Comparison of ENCODE assay signal across 12 mouse cellular contexts in the genomic region with DNA sequence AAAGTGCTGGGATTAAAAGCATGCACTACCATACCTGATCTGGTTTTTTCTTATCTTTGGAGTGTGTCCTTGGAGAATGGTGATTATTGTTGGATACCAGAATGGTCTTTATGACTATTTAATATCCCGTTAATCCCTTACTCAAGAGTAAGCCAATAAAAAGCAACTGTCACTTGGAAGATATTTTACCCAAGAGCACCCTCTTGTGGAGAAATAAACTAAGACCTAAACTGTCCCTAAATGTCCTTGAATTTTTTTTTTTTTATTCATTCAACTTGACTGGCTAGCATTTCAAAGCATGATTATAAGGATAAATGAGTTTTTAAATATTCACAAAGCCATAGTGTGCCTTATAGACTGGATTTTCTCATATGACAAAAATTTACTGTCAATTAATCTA. TPM values are rescaled to one million over a fixed set of nuclear protein-coding genes. Genes with fewer than 3 reads are reported as not detected.
DNase-seq lines count a peak whose midpoint lies in the region; ATAC-seq and TF ChIP-seq lines count a peak whose summit lies in the region.
"Had no signal": no experiment of that assay in that cellular context is flagged by ENCODE, and none has a peak within 500 bp of the region (broad histone marks: within the 10 kb centered on the region; RNA-seq: fewer than 3 reads in every experiment).

No protein-coding gene starts in this region.

- WGBS in forebrain, embryonic 14.5 days = 64% methylated on average over 1 of the region's 1 CpGs
- WGBS in forebrain, embryonic 11.5 days = 78% methylated on average over 1 of the region's 1 CpGs
- WGBS in liver, postnatal 0 days (ENCODE audit: insufficient replicate concordance) = 78% methylated on average over 1 of the region's 1 CpGs
- WGBS in liver, embryonic 12.5 days (ENCODE audit: insufficient replicate concordance) = 84% methylated on average over 1 of the region's 1 CpGs

- TF ChIP-seq CTCF in liver, postnatal 0 days (IDR thresholded peaks at IDR 0.05; ENCODE audit: low read depth) = peak; percentile 53

- ATAC-seq in forebrain, embryonic 14.5 days = no peak
- no peak for ATAC-seq in forebrain, embryonic 11.5 days (replicated peaks; ENCODE audit: low FRiP score)
- no peak for ATAC-seq in liver, postnatal 0 days
- no peak for ATAC-seq in liver, embryonic 12.5 days
- no peak; the same call in 1 of the 2 replicates for ATAC-seq in erythroblast, adult 5-6 weeks (replicated peaks; ENCODE audit: low FRiP score, poor library complexity, severe bottlenecking)

- DNase-seq in forebrain, embryonic 14.5 days (ENCODE audit: low spot score) = peak; percentile 74
- no peak for DNase-seq in forebrain, embryonic 11.5 days (ENCODE audit: low spot score)
- DNase-seq in liver, postnatal 0 days = no peak
- DNase-seq in c-Kit-positive CD71-negative TER-119-negative erythroid progenitor cells, embryonic 14.5 days (ENCODE audit: low read depth) = peak; percentile 28
- peak; percentile 77 for DNase-seq in retina, embryonic 14.5 days (ENCODE audit: low spot score)
- no peak for DNase-seq in testis, postnatal 10 days (ENCODE audit: low spot score)

- H3K9ac ChIP-seq in forebrain, embryonic 14.5 days (ENCODE audit: low read length) = no peak overlapping the region
- H3K9ac ChIP-seq in forebrain, embryonic 11.5 days (ENCODE audit: low read length) = no peak overlapping the region
- no peak overlapping the region for H3K9ac ChIP-seq in liver, postnatal 0 days (replicated peaks)
- H3K9ac ChIP-seq in liver, embryonic 12.5 days = no peak overlapping the region
- H3K9ac ChIP-seq: embryonic facial prominence, embryonic 12.5 days; heart, embryonic 15.5 days; limb, embryonic 15.5 days had no signal

- H3K27ac ChIP-seq in forebrain, embryonic 14.5 days (ENCODE audit: low read depth, low read length) = no peak overlapping the region
- no peak overlapping the region for H3K27ac ChIP-seq in forebrain, embryonic 11.5 days (ENCODE audit: low read depth, low read length)
- H3K27ac ChIP-seq in liver, postnatal 0 days (ENCODE audit: low read depth) = no peak overlapping the region
- no peak overlapping the region for H3K27ac ChIP-seq in liver, embryonic 12.5 days
- H3K27ac ChIP-seq: embryonic facial prominence, embryonic 12.5 days; heart, embryonic 15.5 days; limb, embryonic 15.5 days had no signal

- H3K4me3 ChIP-seq in forebrain, embryonic 14.5 days (ENCODE audit: low read depth, low read length) = no peak overlapping the region
- no peak overlapping the region for H3K4me3 ChIP-seq in forebrain, embryonic 11.5 days (ENCODE audit: low read depth, low read length)
- H3K4me3 ChIP-seq in liver, postnatal 0 days (ENCODE audit: low read depth, low read length) = no peak overlapping the region
- H3K4me3 ChIP-seq in liver, embryonic 12.5 days = no peak overlapping the region
- H3K4me3 ChIP-seq: embryonic facial prominence, embryonic 12.5 days; heart, embryonic 15.5 days; limb, embryonic 15.5 days had no signal

- no peaks in the 10 kb centered on the region for H3K27me3 ChIP-seq in forebrain, embryonic 14.5 days (replicated peaks; ENCODE audit: control insufficient read depth, insufficient read depth, low read length)
- H3K27me3 ChIP-seq in forebrain, embryonic 11.5 days (ENCODE audit: control insufficient read depth, insufficient read depth, low read length) = no peaks in the 10 kb centered on the region
- no peaks in the 10 kb centered on the region for H3K27me3 ChIP-seq in liver, postnatal 0 days (ENCODE audit: insufficient read depth, low read length)
- H3K27me3 ChIP-seq in liver, embryonic 12.5 days (replicated peaks) = no peaks in the 10 kb centered on the region
- H3K27me3 ChIP-seq: embryonic facial prominence, embryonic 12.5 days; heart, embryonic 15.5 days; limb, embryonic 15.5 days had no signal

- no peaks in the 10 kb centered on the region for H3K4me1 ChIP-seq in forebrain, embryonic 14.5 days (ENCODE audit: control insufficient read depth, insufficient read depth, low read length)
- no peaks in the 10 kb centered on the region for H3K4me1 ChIP-seq in forebrain, embryonic 11.5 days (replicated peaks; ENCODE audit: control insufficient read depth, insufficient read depth, low read length)
- no peaks in the 10 kb centered on the region for H3K4me1 ChIP-seq in liver, postnatal 0 days (ENCODE audit: insufficient read depth)
- no peaks in the 10 kb centered on the region for H3K4me1 ChIP-seq in liver, embryonic 12.5 days
- H3K4me1 ChIP-seq: embryonic facial prominence, embryonic 12.5 days; heart, embryonic 15.5 days; limb, embryonic 15.5 days had no signal

- no peak for TF ChIP-seq EP300 in liver, postnatal 0 days (IDR thresholded peaks at IDR 0.05; ENCODE audit: low read depth)

- H3K9me3 ChIP-seq in forebrain, embryonic 14.5 days (replicated peaks; ENCODE audit: control insufficient read depth, low read length) = no peaks in the 10 kb centered on the region
- no peaks in the 10 kb centered on the region for H3K9me3 ChIP-seq in forebrain, embryonic 11.5 days (ENCODE audit: control insufficient read depth, low read length)
- no peaks in the 10 kb centered on the region for H3K9me3 ChIP-seq in liver, postnatal 0 days (ENCODE audit: low read length)
- H3K9me3 ChIP-seq in liver, embryonic 12.5 days (replicated peaks) = no peaks in the 10 kb centered on the region
- H3K9me3 ChIP-seq: embryonic facial prominence, embryonic 12.5 days; heart, embryonic 15.5 days; limb, embryonic 15.5 days had no signal

- no peak overlapping the region for H3K4me2 ChIP-seq in forebrain, embryonic 14.5 days (ENCODE audit: low read length)
- no peak overlapping the region for H3K4me2 ChIP-seq in forebrain, embryonic 11.5 days (ENCODE audit: low read depth, low read length, severe bottlenecking)
- H3K4me2 ChIP-seq in liver, postnatal 0 days (ENCODE audit: low read depth, low read length) = no peak overlapping the region
- H3K4me2 ChIP-seq in liver, embryonic 12.5 days = no peak overlapping the region
- H3K4me2 ChIP-seq: embryonic facial prominence, embryonic 12.5 days; heart, embryonic 15.5 days; limb, embryonic 15.5 days had no signal

- H3K36me3 ChIP-seq in forebrain, embryonic 14.5 days (ENCODE audit: control insufficient read depth, insufficient read depth, low read length) = peaks cover 27% of the 10 kb centered on the region
- no peaks in the 10 kb centered on the region; the same call in 1 of the 2 replicates for H3K36me3 ChIP-seq in forebrain, embryonic 11.5 days (ENCODE audit: control insufficient read depth, insufficient read depth, low read length)
- H3K36me3 ChIP-seq in liver, postnatal 0 days (replicated peaks; ENCODE audit: insufficient read depth, low read length) = peaks cover 40% of the 10 kb centered on the region
- H3K36me3 ChIP-seq in liver, embryonic 12.5 days = peaks cover 71% of the 10 kb centered on the region

RNA-seq across cellular contexts. Expression of a gene that starts 38.0 kb away (rescaled TPM):
- polyA plus RNA-seq in forebrain, embryonic 14.5 days (2014; fragmentation: Nextera tagmentation; extraction: Ambion mirVana) = 14.4 and 20.3 TPM in 2 replicates
- 16.7 and 16.9 TPM in 2 replicates for polyA plus RNA-seq in forebrain, embryonic 11.5 days (2014; fragmentation: Nextera tagmentation; extraction: Ambion mirVana)
- 8.1 and 12.0 TPM in 2 replicates for polyA plus RNA-seq in liver, postnatal 0 days (2015; fragmentation: Nextera tagmentation; extraction: Ambion mirVana)
- 12.0 and 12.8 TPM in 2 replicates for polyA plus RNA-seq in liver, embryonic 12.5 days (2016; fragmentation: Nextera tagmentation; extraction: Ambion mirVana)
- total RNA-seq in erythroblast, adult 5-6 weeks (2015; ENCODE audit: low replicate concordance) = 7.3 and 11.3 TPM in 2 replicates
- 12.8 and 23.6 TPM in 2 replicates for total RNA-seq in erythroblast, adult 5-6 weeks (2017; ENCODE audit: low replicate concordance)

RNA-seq across cellular contexts. Expression of a gene that starts 56.3 kb away (rescaled TPM):
- polyA plus RNA-seq in forebrain, embryonic 14.5 days (2014; fragmentation: Nextera tagmentation; extraction: Ambion mirVana) = 5.3 and 9.9 TPM in 2 replicates
- polyA plus RNA-seq in forebrain, embryonic 11.5 days (2014; fragmentation: Nextera tagmentation; extraction: Ambion mirVana) = 9.2 and 12.2 TPM in 2 replicates
- polyA plus RNA-seq in liver, postnatal 0 days (2015; fragmentation: Nextera tagmentation; extraction: Ambion mirVana) = 10.7 TPM in 2 replicates
- polyA plus RNA-seq in liver, embryonic 12.5 days (2016; fragmentation: Nextera tagmentation; extraction: Ambion mirVana) = 4.1 and 4.3 TPM in 2 replicates
- not detected in 2 replicates for total RNA-seq in erythroblast, adult 5-6 weeks (2015; ENCODE audit: low replicate concordance)
- 0.28 and 0.60 TPM in 2 replicates for total RNA-seq in erythroblast, adult 5-6 weeks (2017; ENCODE audit: low replicate concordance)
- total RNA-seq: neutrophil, adult 5-6 weeks had no signal

Comparison
In these comparisons a context has a peak if more than half of its experiments do, and no peak if none do; other contexts are left out.
1. DNase-seq: peak in forebrain, embryonic 14.5 days (single experiment), c-Kit-positive CD71-negative TER-119-negative erythroid progenitor cells, embryonic 14.5 days (single experiment) and retina, embryonic 14.5 days (single experiment); none in forebrain, embryonic 11.5 days (single experiment), liver, postnatal 0 days (single experiment) and testis, postnatal 10 days (single experiment).